ENCODE assay signal across 16 mouse cellular contexts in the genomic region with DNA sequence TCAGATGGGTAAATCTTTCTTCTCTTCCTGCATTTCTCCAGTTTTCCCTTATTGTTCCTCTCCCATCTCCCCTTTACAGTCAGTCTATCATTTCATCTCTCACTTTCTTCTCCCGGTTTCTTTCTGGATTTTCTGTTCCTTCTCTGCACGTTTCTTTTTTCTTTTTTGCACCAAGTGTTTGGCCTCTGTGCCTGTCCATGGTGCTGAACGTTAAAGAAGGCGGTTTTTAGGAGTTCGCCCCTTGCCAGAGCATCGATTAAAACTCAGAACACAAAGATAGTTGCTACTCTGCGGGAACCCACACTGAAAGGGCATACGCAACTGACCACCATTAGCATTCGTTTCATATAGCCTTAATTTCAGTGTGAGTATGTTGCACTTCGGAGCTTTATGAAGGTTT. TPM values are rescaled to one million over a fixed set of nuclear protein-coding genes. Genes with fewer than 3 reads are reported as not detected.
A peak's percentile ranks its signal among the peaks of the same experiment; 100 is the strongest.
DNase-seq lines count a peak whose midpoint lies in the region; ATAC-seq and TF ChIP-seq lines count a peak whose summit lies in the region.
"Had no signal": no experiment of that assay in that cellular context is flagged by ENCODE, and none has a peak within 500 bp of the region (broad histone marks: within the 10 kb centered on the region; RNA-seq: fewer than 3 reads in every experiment).

No protein-coding gene starts in this region.

- H3K9me3 ChIP-seq in lung, embryonic 14.5 days (ENCODE audit: low read depth, low read length), result no peaks in the 10 kb centered on the region
- no peaks in the 10 kb centered on the region for H3K9me3 ChIP-seq in embryonic facial prominence, embryonic 10.5 days
- H3K9me3 ChIP-seq: embryonic facial prominence, embryonic 12.5 days; forebrain, embryonic 10.5 days had no signal

- no peak for ATAC-seq in lung, embryonic 14.5 days (ENCODE audit: insufficient read depth)
- ATAC-seq: intestine, embryonic 16.5 days had no signal

- H3K9ac ChIP-seq in lung, embryonic 14.5 days, result no peak overlapping the region
- H3K9ac ChIP-seq: embryonic facial prominence, embryonic 12.5 days had no signal

- no peak overlapping the region for H3K4me3 ChIP-seq in lung, embryonic 14.5 days (ENCODE audit: low read depth, low read length)
- no peak overlapping the region for H3K4me3 ChIP-seq in embryonic facial prominence, embryonic 10.5 days
- H3K4me3 ChIP-seq: embryonic facial prominence, embryonic 12.5 days; forebrain, embryonic 10.5 days; gastrocnemius, adult 2 months had no signal

- TF ChIP-seq CTCF in lung, embryonic 14.5 days (IDR thresholded peaks at IDR 0.05; ENCODE audit: low read depth), result no peak

- H3K4me2 ChIP-seq in lung, embryonic 14.5 days, result no peak overlapping the region
- H3K4me2 ChIP-seq: embryonic facial prominence, embryonic 12.5 days had no signal

- H3K27me3 ChIP-seq in lung, embryonic 14.5 days (ENCODE audit: insufficient read depth, low read length), result no peaks in the 10 kb centered on the region
- H3K27me3 ChIP-seq in embryonic facial prominence, embryonic 10.5 days (replicated peaks; ENCODE audit: low read depth, poor library complexity, severe bottlenecking), result no peaks in the 10 kb centered on the region
- no peaks in the 10 kb centered on the region for H3K27me3 ChIP-seq in splenic B cell, adult 2 months (ENCODE audit: control insufficient read depth, insufficient read depth, low read length, poor library complexity, severe bottlenecking)

- peak; percentile 83 for DNase-seq in lung, embryonic 14.5 days
- no peak for DNase-seq in lung, postnatal 25 days (ENCODE audit: low spot score)
- peak; percentile 54 for DNase-seq in NIH3T3 (ENCODE audit: low read depth)
- DNase-seq in embryonic facial prominence, embryonic 10.5 days (ENCODE audit: low spot score), result peak; percentile 39
- peak; percentile 5 for DNase-seq in splenic B cell, adult 2 months (ENCODE audit: low read depth, low spot score)
- DNase-seq in urinary bladder, postnatal 10 days (ENCODE audit: low spot score), result no peak
- DNase-seq in thymus, postnatal 14 days, result no peak
- DNase-seq: cerebellum, adult 11 months; gastrocnemius, adult 2 months; liver; midbrain, embryonic 14.5 days; right cerebral cortex, postnatal 14 days; thymus, adult 18-20 months had no signal

- WGBS in lung, embryonic 14.5 days, result 32% methylated on average over 10 of the region's 10 CpGs
- 44% methylated on average over 10 of the region's 10 CpGs for WGBS in embryonic facial prominence, embryonic 10.5 days

- no peak overlapping the region for H3K27ac ChIP-seq in lung, embryonic 14.5 days (ENCODE audit: low read depth)
- H3K27ac ChIP-seq in embryonic facial prominence, embryonic 10.5 days (replicated peaks), result no peak overlapping the region
- H3K27ac ChIP-seq: embryonic facial prominence, embryonic 12.5 days; forebrain, embryonic 10.5 days; gastrocnemius, adult 2 months had no signal

- no peaks in the 10 kb centered on the region for H3K36me3 ChIP-seq in lung, embryonic 14.5 days (ENCODE audit: insufficient read depth)
- no peaks in the 10 kb centered on the region for H3K36me3 ChIP-seq in embryonic facial prominence, embryonic 10.5 days (replicated peaks)
- H3K36me3 ChIP-seq in splenic B cell, adult 2 months (ENCODE audit: control insufficient read depth, insufficient read depth, low read length, poor library complexity, severe bottlenecking), result no peaks in the 10 kb centered on the region
- H3K36me3 ChIP-seq: embryonic facial prominence, embryonic 12.5 days; forebrain, embryonic 10.5 days had no signal

- H3K4me1 ChIP-seq in lung, embryonic 14.5 days (ENCODE audit: insufficient read depth), result no peaks in the 10 kb centered on the region
- no peaks in the 10 kb centered on the region for H3K4me1 ChIP-seq in embryonic facial prominence, embryonic 10.5 days
- H3K4me1 ChIP-seq: embryonic facial prominence, embryonic 12.5 days; forebrain, embryonic 10.5 days had no signal

RNA-seq across cellular contexts. Expression of a gene that starts 23.2 kb away (rescaled TPM):
- polyA plus RNA-seq in lung, embryonic 14.5 days (2014; fragmentation: Nextera tagmentation; extraction: Ambion mirVana), result 1.7 and 1.9 TPM in 2 replicates
- polyA plus RNA-seq in embryonic facial prominence, embryonic 10.5 days (2016; fragmentation: Nextera tagmentation; extraction: Ambion mirVana), result 0.10 and 0.14 TPM in 2 replicates

Comparison
In these comparisons a context has a peak if more than half of its experiments do, and no peak if none do; other contexts are left out.
1. DNase-seq: peak in lung, embryonic 14.5 days (single experiment), NIH3T3 (single experiment), embryonic facial prominence, embryonic 10.5 days (single experiment) and splenic B cell, adult 2 months (single experiment); none in lung, postnatal 25 days (single experiment), urinary bladder, postnatal 10 days (single experiment) and thymus, postnatal 14 days (single experiment).